Mouse (Mus musculus) heart, embryonic 16.5 days (tissue): ENCODE results near the gene Ptrh2. TPM values are rescaled to one million over a fixed set of nuclear protein-coding genes. Genes with fewer than 3 reads are reported as not detected.

ENCODE experiments used
- ATAC-seq: fragments of 200-750 bp; cut with Nextera tagmentation; replicated peaks from 2 replicates; pipeline ENCODE4 v1.8.0; 2017; ENCODE audit warnings: moderate number of reproducible peaks; ENCODE audit not compliant: insufficient read depth, low FRiP score; ENCODE audit errors: extremely low read depth
- H3K27ac ChIP-seq: fragments of 300-500 bp; sonication (generic); 2 replicates; pipeline ENCODE4 v1.5.1; 2014; ENCODE audit warnings: mild to moderate bottlenecking, low read length, control low read depth, moderate library complexity
- H3K27me3 ChIP-seq: fragments of 300-500 bp; sonication (generic); 2 replicates; pipeline ENCODE4 v1.6.1; 2014; ENCODE audit warnings: low read length, mixed read lengths; ENCODE audit not compliant: control insufficient read depth, insufficient read depth
- H3K36me3 ChIP-seq: fragments of 300-500 bp; sonication (generic); 2 replicates; pipeline ENCODE4 v1.6.1; 2014; ENCODE audit not compliant: control insufficient read depth, insufficient read depth
- H3K4me1 ChIP-seq: fragments of 300-500 bp; sonication (generic); 2 replicates; pipeline ENCODE4 v1.6.1; 2014; ENCODE audit warnings: low read length, mixed read lengths; ENCODE audit not compliant: control insufficient read depth, insufficient read depth
- H3K4me2 ChIP-seq: fragments of 300-500 bp; sonication (generic); 2 replicates; pipeline ENCODE4 v1.6.1; 2014; ENCODE audit warnings: low read depth, mild to moderate bottlenecking, control low read depth, low read length
- H3K4me3 ChIP-seq: fragments of 300-500 bp; sonication (generic); 2 replicates; pipeline ENCODE4 v1.5.1; 2014; ENCODE audit warnings: mild to moderate bottlenecking, control low read depth, low read length
- H3K9ac ChIP-seq: fragments of 300-500 bp; sonication (generic); 2 replicates; pipeline ENCODE4 v1.6.1; 2014; ENCODE audit warnings: low read length, control low read depth
- H3K9me3 ChIP-seq: fragments of 300-500 bp; sonication (generic); replicated peaks from 2 replicates; pipeline ENCODE4 v1.6.1; 2016; ENCODE audit warnings: low read length; ENCODE audit not compliant: control insufficient read depth
- WGBS: fragments of 180-500 bp; shearing (Covaris S2); extraction: QIAGEN DNeasy Blood & Tissue Kit; methylation state at CpG from one replicate; pipeline ENCODE4 v1.1.7; 2014; 5-methylcytosine and 5-hydroxymethylcytosine counted together
- polyA plus RNA-seq: library from polyadenylated mRNA; unstranded; fragments of >200 nt; fragmentation: Nextera tagmentation; extraction: Ambion mirVana; gene quantifications from 2 replicates; pipeline ENCODE4 v1.2.1, GENCODE M21; 2015

The Ptrh2 gene
- polyA plus RNA-seq, 1 experiment from 2014 or later = 19.8 TPM

GRCm38 (mm10) chr11:86663977-86664376 lies 19.8 kb upstream of the Ptrh2 start:
- Histone ChIP-seq H3K4me2 (no peak overlapping the region), H3K4me3 (no peak overlapping the region), H3K27me3 (no peaks in the 10 kb centered on the region), H3K36me3 (peaks cover 7% of the 10 kb centered on the region), H3K9me3 (no peaks in the 10 kb centered on the region), H3K27ac (no peak overlapping the region), H3K4me1 (no peaks in the 10 kb centered on the region), H3K9ac (no peak overlapping the region)
- no peak for ATAC-seq

GRCm38 (mm10) chr11:86664406-86664805 lies 19.4 kb upstream of the Ptrh2 start:
- Histone ChIP-seq H3K4me1 (no peaks in the 10 kb centered on the region), H3K9me3 (no peaks in the 10 kb centered on the region), H3K4me2 (no peak overlapping the region), H3K4me3 (no peak overlapping the region), H3K9ac (no peak overlapping the region), H3K27ac (no peak overlapping the region), H3K27me3 (no peaks in the 10 kb centered on the region), H3K36me3 (peaks cover 7% of the 10 kb centered on the region)
- ATAC-seq = no peak
- WGBS = 82% methylated on average over 3 of the region's 3 CpGs

- no peaks in the 10 kb centered on the region for H3K27me3 ChIP-seq
- ATAC-seq = no peak
- no peak overlapping the region for H3K9ac ChIP-seq
- H3K36me3 ChIP-seq = peaks cover 4% of the 10 kb centered on the region
- H3K4me3 ChIP-seq = no peak overlapping the region
- WGBS = 88% methylated on average over 2 of the region's 2 CpGs
- peaks cover 8% of the 10 kb centered on the region; the same call in 1 of the 2 replicates for H3K4me1 ChIP-seq
- H3K9me3 ChIP-seq = no peaks in the 10 kb centered on the region
- no peak overlapping the region for H3K27ac ChIP-seq
- no peak overlapping the region for H3K4me2 ChIP-seq
Measured at GRCm38 (mm10) chr11:86667553-86667952, 16.2 kb upstream of the Ptrh2 start.

GRCm38 (mm10) chr11:86668169-86668568 lies 15.6 kb upstream of the Ptrh2 start:
- Histone ChIP-seq H3K27ac (no peak overlapping the region), H3K4me1 (peaks cover 8% of the 10 kb centered on the region; the same call in 1 of the 2 replicates), H3K27me3 (no peaks in the 10 kb centered on the region), H3K36me3 (peaks cover 4% of the 10 kb centered on the region; the same call in 1 of the 2 replicates), H3K4me2 (no peak overlapping the region), H3K9me3 (no peaks in the 10 kb centered on the region), H3K4me3 (no peak overlapping the region), H3K9ac (no peak overlapping the region)
- ATAC-seq = no peak
- WGBS = 85% methylated on average over 3 of the region's 3 CpGs

- H3K4me2 ChIP-seq = no peak overlapping the region
- no peaks in the 10 kb centered on the region for H3K9me3 ChIP-seq
- 34% methylated on average over 3 of the region's 3 CpGs for WGBS
- H3K27me3 ChIP-seq = no peaks in the 10 kb centered on the region
- no peak overlapping the region for H3K4me3 ChIP-seq
- H3K27ac ChIP-seq = peak overlapping the region; percentile 21; the same call in 1 of the 2 replicates
- no peaks in the 10 kb centered on the region for H3K36me3 ChIP-seq
- ATAC-seq = no peak
- H3K9ac ChIP-seq = no peak overlapping the region
- peaks cover 8% of the 10 kb centered on the region; the same call in 1 of the 2 replicates for H3K4me1 ChIP-seq
Measured at GRCm38 (mm10) chr11:86671041-86671675, 12.6 kb upstream of the Ptrh2 start.

- no peak for ATAC-seq
- Histone ChIP-seq H3K4me3 (no peak overlapping the region), H3K36me3 (no peaks in the 10 kb centered on the region), H3K27ac (no peak overlapping the region), H3K4me1 (peaks cover 8% of the 10 kb centered on the region; the same call in 1 of the 2 replicates), H3K27me3 (no peaks in the 10 kb centered on the region), H3K4me2 (no peak overlapping the region), H3K9me3 (no peaks in the 10 kb centered on the region), H3K9ac (no peak overlapping the region)
- WGBS = 60% methylated on average over 3 of the region's 3 CpGs
Measured at GRCm38 (mm10) chr11:86672772-86673171, 11.0 kb upstream of the Ptrh2 start.

GRCm38 (mm10) chr11:86675520-86675919 lies 8.3 kb upstream of the Ptrh2 start:
- no peaks in the 10 kb centered on the region for H3K36me3 ChIP-seq
- H3K4me3 ChIP-seq = no peak overlapping the region
- no peaks in the 10 kb centered on the region for H3K9me3 ChIP-seq
- H3K27me3 ChIP-seq = no peaks in the 10 kb centered on the region
- peaks cover 8% of the 10 kb centered on the region; the same call in 1 of the 2 replicates for H3K4me1 ChIP-seq
- H3K4me2 ChIP-seq = no peak overlapping the region
- no peak overlapping the region for H3K27ac ChIP-seq
- no peak for ATAC-seq
- WGBS = 84% methylated on average over 4 of the region's 4 CpGs
- H3K9ac ChIP-seq = no peak overlapping the region

GRCm38 (mm10) chr11:86678957-86679356 lies 4.8 kb upstream of the Ptrh2 start:
- ATAC-seq = no peak
- Histone ChIP-seq H3K27ac (no peak overlapping the region), H3K4me2 (no peak overlapping the region), H3K36me3 (no peaks in the 10 kb centered on the region), H3K4me3 (no peak overlapping the region), H3K9ac (no peak overlapping the region), H3K27me3 (no peaks in the 10 kb centered on the region), H3K4me1 (peaks cover 13% of the 10 kb centered on the region), H3K9me3 (no peaks in the 10 kb centered on the region)
- 65% methylated on average over 5 of the region's 5 CpGs for WGBS

GRCm38 (mm10) chr11:86680729-86681128 lies 3.1 kb upstream of the Ptrh2 start:
- H3K4me3 ChIP-seq = no peak overlapping the region
- H3K9me3 ChIP-seq = no peaks in the 10 kb centered on the region
- no peak overlapping the region for H3K27ac ChIP-seq
- peaks cover 25% of the 10 kb centered on the region for H3K4me1 ChIP-seq
- H3K27me3 ChIP-seq = no peaks in the 10 kb centered on the region
- no peak for ATAC-seq
- H3K4me2 ChIP-seq = no peak overlapping the region
- WGBS = 93% methylated on average over 3 of the region's 3 CpGs
- H3K36me3 ChIP-seq = no peaks in the 10 kb centered on the region
- H3K9ac ChIP-seq = no peak overlapping the region
